Mouse (Mus musculus) stomach, adult 2 months (tissue): ENCODE measurements around the gene Olfr761. TPM values are rescaled to one million over a fixed set of nuclear protein-coding genes. Genes with fewer than 3 reads are reported as not detected.

Experiments
- polyA plus RNA-seq: library from polyadenylated mRNA; depleted of rRNA; stranded (reverse); fragments of >200 nt; gene quantifications from 2 replicates; pipeline ENCODE4 v1.2.3, GENCODE M21; 2012; rRNA removed

The Olfr761 gene
- not detected in 2 replicates for polyA plus RNA-seq

GRCm38 (mm10) chr17:37952979-37953378 lies at the start of gene Olfr761:
Olfr761 (minus strand) TSS chr17:37953079.

GRCm38 (mm10) chr17:37920248-37920647 lies 32.6 kb downstream of the Olfr761 start, which contains the start of gene Olfr128:
Olfr128 (plus strand) TSS chr17:37920548.

Other genes with a start within 250 kb of the Olfr761 start
- not detected in 2 replicates for gene Olfr120, start 231.3 kb downstream of the Olfr761 start, polyA plus RNA-seq
- gene Olfr121, start 204.2 kb downstream of the Olfr761 start, polyA plus RNA-seq = not detected in 2 replicates
- gene Olfr122, start 184.5 kb downstream of the Olfr761 start, polyA plus RNA-seq = not detected in 2 replicates
- not detected in 2 replicates for gene Olfr123, start 159.6 kb downstream of the Olfr761 start, polyA plus RNA-seq
- not detected in 2 replicates for gene Olfr124, start 153.2 kb downstream of the Olfr761 start, polyA plus RNA-seq
- gene Olfr125, start 120.1 kb downstream of the Olfr761 start, polyA plus RNA-seq = not detected in 2 replicates
- gene Olfr126, start 105.6 kb downstream of the Olfr761 start, polyA plus RNA-seq = not detected in 2 replicates
- not detected in 2 replicates for gene Olfr127, start 52.6 kb downstream of the Olfr761 start, polyA plus RNA-seq
- gene Olfr128, start 32.5 kb downstream of the Olfr761 start, polyA plus RNA-seq = not detected in 2 replicates
- gene Olfr129, start 107.0 kb upstream of the Olfr761 start, polyA plus RNA-seq = not detected in 2 replicates
- gene Olfr130, start 110.8 kb upstream of the Olfr761 start, polyA plus RNA-seq = not detected in 2 replicates
- gene Olfr131, start 135.6 kb upstream of the Olfr761 start, polyA plus RNA-seq = not detected in 2 replicates
- not detected in 2 replicates for gene Olfr132, start 181.4 kb upstream of the Olfr761 start, polyA plus RNA-seq
- not detected in 2 replicates for gene Olfr133, start 192.2 kb upstream of the Olfr761 start, polyA plus RNA-seq
- gene Olfr134, start 218.3 kb upstream of the Olfr761 start, polyA plus RNA-seq = not detected in 2 replicates